Mouse (Mus musculus) ES-Bruce4 (cell line): ENCODE measurements around the gene Tcirg1. TPM values are rescaled to one million over a fixed set of nuclear protein-coding genes. Genes with fewer than 3 reads are reported as not detected.

ENCODE experiments used
- H3K27ac ChIP-seq: 2 replicates; pipeline ENCODE4 v1.5.1; 2012; ENCODE audit warnings: low read length, inconsistent platforms; ENCODE audit not compliant: insufficient read depth
- H3K27me3 ChIP-seq: 2 replicates; pipeline ENCODE4 v1.6.1; 2012; ENCODE audit warnings: mild to moderate bottlenecking, low read length, inconsistent platforms; ENCODE audit not compliant: control insufficient read depth, poor library complexity, insufficient read depth, severe bottlenecking
- H3K36me3 ChIP-seq: 2 replicates; pipeline ENCODE4 v1.6.1; 2012; ENCODE audit warnings: inconsistent platforms, mild to moderate bottlenecking, low read length, moderate library complexity; ENCODE audit not compliant: control insufficient read depth, poor library complexity, insufficient read depth, severe bottlenecking
- H3K4me1 ChIP-seq: one replicate; pipeline ENCODE4 v1.8.1; 2011; ENCODE audit warnings: low read length; ENCODE audit not compliant: control insufficient read depth, insufficient read depth
- H3K4me3 ChIP-seq: 2 replicates; pipeline ENCODE4 v1.5.1; 2011; ENCODE audit warnings: low read depth, mild to moderate bottlenecking, low read length
- H3K9ac ChIP-seq: 2 replicates; pipeline ENCODE4 v1.6.1; 2012; ENCODE audit warnings: low read depth, mild to moderate bottlenecking, inconsistent platforms; ENCODE audit not compliant: poor library complexity, severe bottlenecking
- H3K9me3 ChIP-seq: replicated peaks from 2 replicates; pipeline ENCODE4 v1.6.1; 2012; ENCODE audit warnings: mild to moderate bottlenecking, low read length, inconsistent platforms; ENCODE audit not compliant: control insufficient read depth, poor library complexity, insufficient read depth, severe bottlenecking
- CTCF ChIP-seq: IDR thresholded peaks from one replicate; pipeline ENCODE4 v1.8.1; 2011; ENCODE audit warnings: low read depth, low read length
- EP300 ChIP-seq: IDR thresholded peaks from 2 replicates; pipeline ENCODE4 v1.6.1; 2011; ENCODE audit warnings: low read depth, low read length; ENCODE audit not compliant: insufficient read depth
- POLR2A ChIP-seq: IDR thresholded peaks from one replicate; pipeline ENCODE4 v1.8.1; 2011; ENCODE audit warnings: low read length; ENCODE audit not compliant: insufficient read depth
- polyA plus RNA-seq: library from polyadenylated mRNA; stranded (reverse); fragments of >200 nt; gene quantifications from 2 replicates; pipeline ENCODE4 v1.2.4, GENCODE M21; 2011; ENCODE audit warnings: low read depth; ENCODE audit not compliant: missing spikeins, insufficient read depth, insufficient read length

The Tcirg1 gene
- polyA plus RNA-seq, 1 experiment: 25.2 TPM

DNA sequence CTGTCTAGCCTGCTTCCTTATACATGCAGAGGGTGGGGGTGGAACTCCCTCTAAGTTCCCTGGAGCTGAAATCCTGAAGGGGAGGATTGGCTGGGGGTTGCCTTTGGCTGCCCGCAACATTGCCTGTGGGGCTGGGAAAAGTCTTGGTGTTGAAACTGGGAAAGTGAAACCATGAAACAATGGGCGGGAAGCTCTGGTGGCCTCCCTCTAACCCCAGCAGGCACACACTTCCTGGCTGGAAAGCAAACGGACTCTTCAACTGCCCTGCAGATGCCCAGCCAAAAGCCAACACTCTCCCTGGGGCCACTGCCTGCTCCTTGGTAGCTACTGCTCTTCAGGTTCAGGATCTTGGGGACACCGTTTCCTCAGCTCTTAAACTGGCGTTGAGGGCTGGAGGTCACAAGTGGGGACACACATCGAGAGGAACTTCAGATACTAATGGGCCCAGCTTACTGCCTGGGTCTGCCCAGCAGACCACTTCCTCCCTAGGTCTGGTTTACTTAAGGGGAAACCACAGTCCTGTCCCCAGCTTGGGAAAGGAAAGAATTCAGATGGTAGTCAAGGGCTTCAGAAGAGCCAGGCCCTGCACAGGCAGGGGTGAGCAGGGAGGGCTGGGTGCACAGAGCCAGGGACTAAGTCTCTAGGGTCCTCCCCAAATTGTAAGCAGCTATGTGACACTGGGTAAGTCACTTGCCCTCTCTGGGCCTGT lies 1.5 kb downstream of the Tcirg1 start:
- Histone ChIP-seq H3K9me3 (no peaks in the 10 kb centered on the region), H3K27me3 (no peaks in the 10 kb centered on the region), H3K27ac (no peak overlapping the region), H3K36me3 (no peaks in the 10 kb centered on the region), H3K4me3 (no peak overlapping the region), H3K4me1 (peaks cover 5% of the 10 kb centered on the region), H3K9ac (no peak overlapping the region)
- TF ChIP-seq CTCF: no peak
- TF ChIP-seq EP300: peak; percentile 41; the same call in 1 of the 2 replicates

DNA sequence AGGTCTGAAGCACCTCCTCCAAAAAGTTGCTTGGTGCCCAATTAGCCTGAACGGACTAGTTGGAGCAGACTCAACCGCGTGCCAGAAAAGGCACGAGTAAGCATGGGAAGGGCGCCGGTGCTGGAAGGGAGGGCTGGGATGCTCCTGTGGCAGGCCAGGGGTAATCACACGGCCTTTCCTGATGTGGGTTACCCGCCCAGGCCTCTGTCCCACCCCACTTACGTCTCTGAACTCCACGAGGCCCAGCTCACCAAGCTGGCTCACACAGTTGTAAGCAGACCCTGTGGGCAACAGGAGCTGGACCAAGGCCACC lies 2.6 kb downstream of the Tcirg1 start:
- no peaks in the 10 kb centered on the region for H3K36me3 ChIP-seq
- no peaks in the 10 kb centered on the region for H3K27me3 ChIP-seq
- H3K27ac ChIP-seq: no peak overlapping the region
- H3K9me3 ChIP-seq: no peaks in the 10 kb centered on the region
- no peak for TF ChIP-seq POLR2A
- TF ChIP-seq CTCF: no peak
- TF ChIP-seq EP300: no peak
- no peak overlapping the region for H3K9ac ChIP-seq
- peaks cover 5% of the 10 kb centered on the region for H3K4me1 ChIP-seq
- H3K4me3 ChIP-seq: peak overlapping the region; percentile 42

DNA sequence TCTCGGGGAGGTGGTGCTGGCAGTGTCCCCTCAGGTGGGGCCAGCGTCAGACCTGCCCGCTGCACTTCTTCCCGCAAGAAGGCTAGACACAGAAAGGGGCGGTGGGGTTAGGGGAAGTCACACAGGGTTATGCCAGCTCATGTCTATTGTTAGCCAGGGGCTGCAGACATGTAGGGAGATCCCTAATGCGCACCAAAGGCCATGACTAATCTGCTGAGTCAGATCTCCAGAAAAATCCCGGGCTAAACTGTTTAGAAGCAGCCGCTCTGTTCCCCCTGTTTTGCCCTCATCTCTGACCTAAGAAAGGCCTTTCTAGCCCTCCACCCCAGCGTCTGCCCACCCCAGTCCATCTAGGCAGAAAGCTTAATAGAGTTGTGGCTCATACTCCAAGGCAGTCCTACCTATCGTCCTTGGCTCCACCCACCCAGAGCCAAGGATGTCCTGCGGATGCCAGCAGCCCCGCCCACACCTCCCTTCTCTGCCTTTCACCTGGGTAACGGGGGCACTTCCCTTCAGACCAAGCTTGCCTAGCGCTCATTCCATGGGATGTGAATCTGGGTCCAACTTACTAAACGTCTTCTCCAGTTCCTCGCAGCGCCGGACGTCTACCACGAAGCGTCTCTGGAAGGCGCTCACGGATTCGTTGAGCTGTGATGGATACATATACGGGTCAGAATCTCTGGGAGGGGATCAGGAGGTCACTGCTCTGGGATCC lies 3.1 kb downstream of the Tcirg1 start:
- Histone ChIP-seq H3K4me1 (peaks cover 5% of the 10 kb centered on the region), H3K27me3 (no peaks in the 10 kb centered on the region), H3K9ac (no peak overlapping the region), H3K36me3 (no peaks in the 10 kb centered on the region), H3K4me3 (peak overlapping the region; percentile 42), H3K9me3 (no peaks in the 10 kb centered on the region), H3K27ac (no peak overlapping the region)
- TF ChIP-seq EP300: no peak
- no peak for TF ChIP-seq POLR2A
- no peak for TF ChIP-seq CTCF

DNA sequence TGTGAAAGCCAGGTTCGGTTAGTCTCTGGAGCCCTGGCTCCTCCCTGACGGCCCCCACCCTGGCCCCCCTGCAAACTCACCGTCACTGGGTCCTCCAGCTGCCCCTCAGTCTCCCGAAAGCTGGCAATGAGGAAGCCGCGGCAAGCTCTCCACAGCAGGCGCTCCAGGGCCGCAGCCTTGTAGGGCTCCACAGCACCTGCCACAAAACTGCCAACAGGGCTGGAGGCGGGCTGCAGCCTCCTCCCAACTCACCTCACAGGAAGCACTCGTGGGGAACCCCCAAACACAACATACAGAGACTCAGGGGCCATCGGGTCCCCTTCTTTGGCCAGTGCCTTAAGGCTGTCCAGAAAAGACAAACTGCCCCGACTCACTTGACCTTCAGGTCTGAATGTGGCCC lies 4.0 kb downstream of the Tcirg1 start:
- Histone ChIP-seq H3K27ac (no peak overlapping the region), H3K4me3 (no peak overlapping the region), H3K27me3 (no peaks in the 10 kb centered on the region), H3K9ac (no peak overlapping the region), H3K4me1 (peaks cover 5% of the 10 kb centered on the region), H3K36me3 (no peaks in the 10 kb centered on the region), H3K9me3 (no peaks in the 10 kb centered on the region)
- TF ChIP-seq POLR2A (no peak), CTCF (no peak), EP300 (no peak)

DNA sequence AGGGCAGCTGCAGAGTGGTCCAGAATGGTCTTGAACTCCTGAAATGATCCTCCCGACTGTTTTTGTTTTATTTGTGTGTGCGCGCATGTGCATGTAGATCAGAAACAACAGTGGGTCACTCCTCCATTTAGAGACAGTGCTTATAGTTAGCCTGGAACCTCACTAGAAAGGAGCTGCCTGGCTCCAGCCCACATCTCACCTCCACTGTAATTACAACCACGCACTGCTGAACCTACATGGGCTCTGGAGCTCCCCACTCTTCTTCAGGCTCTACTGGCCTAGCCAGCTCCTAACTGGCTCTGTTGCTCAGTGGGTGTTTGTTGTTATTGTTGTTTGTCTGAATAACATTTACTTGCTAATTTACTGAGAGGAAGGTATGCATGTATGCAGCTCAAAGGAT lies 7.3 kb downstream of the Tcirg1 start:
- Histone ChIP-seq H3K36me3 (no peaks in the 10 kb centered on the region), H3K27me3 (no peaks in the 10 kb centered on the region)

DNA sequence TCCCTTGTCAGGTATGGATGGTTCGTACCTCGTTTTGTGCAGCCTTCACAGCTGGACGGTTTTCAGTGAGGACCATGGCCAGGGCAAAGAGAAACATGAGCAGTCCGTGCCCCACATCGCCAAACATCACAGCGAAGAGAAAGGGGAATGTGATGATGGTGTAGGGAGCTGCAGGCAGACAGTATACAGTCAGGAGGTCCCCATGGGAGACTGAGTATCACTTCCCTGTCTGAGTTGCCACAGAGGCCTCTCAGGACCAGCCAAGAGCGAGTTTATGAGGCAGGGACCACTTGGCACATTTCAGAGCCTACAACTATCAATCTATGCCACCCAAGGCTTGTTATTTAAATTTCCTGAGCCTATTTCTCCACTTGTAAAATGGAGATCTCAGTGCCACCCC lies 8.0 kb downstream of the Tcirg1 start:
- no peak for TF ChIP-seq POLR2A
- no peak for TF ChIP-seq CTCF
- no peak for TF ChIP-seq EP300
- Histone ChIP-seq H3K9ac (no peak overlapping the region), H3K27ac (no peak overlapping the region), H3K4me1 (no peaks in the 10 kb centered on the region), H3K4me3 (no peak overlapping the region), H3K27me3 (no peaks in the 10 kb centered on the region), H3K9me3 (no peaks in the 10 kb centered on the region), H3K36me3 (no peaks in the 10 kb centered on the region; the same call in 1 of the 2 replicates)

More for the DNA sequence above, 7.3 kb downstream of the Tcirg1 start:
- TF ChIP-seq EP300: no peak
- TF ChIP-seq POLR2A: no peak
- TF ChIP-seq CTCF: no peak
- Histone ChIP-seq H3K4me1 (no peaks in the 10 kb centered on the region), H3K4me3 (no peak overlapping the region), H3K9ac (no peak overlapping the region), H3K9me3 (no peaks in the 10 kb centered on the region), H3K27ac (no peak overlapping the region)
